8 mouse cellular contexts compared by ENCODE assay signal in the genomic region with DNA sequence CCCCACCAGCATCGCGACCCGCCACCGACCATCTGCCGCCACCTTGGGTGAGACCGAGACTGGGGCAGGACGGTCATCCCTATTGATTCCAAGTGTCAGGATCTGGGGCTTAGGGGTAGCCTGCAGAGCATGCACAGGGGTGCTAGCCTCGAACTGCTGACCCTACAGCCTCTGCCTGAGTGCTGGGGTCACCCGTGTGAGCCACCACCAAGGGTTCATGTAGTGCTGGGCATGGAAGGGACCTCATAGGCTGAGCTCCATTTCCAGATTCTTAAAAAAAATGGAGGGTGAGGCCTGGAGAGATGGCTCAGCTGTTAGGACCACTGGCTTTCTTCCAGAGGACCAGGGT. TPM values are rescaled to one million over a fixed set of nuclear protein-coding genes. Genes with fewer than 3 reads are reported as not detected.
A peak's percentile ranks its signal among the peaks of the same experiment; 100 is the strongest.
DNase-seq lines count a peak whose midpoint lies in the region; ATAC-seq and TF ChIP-seq lines count a peak whose summit lies in the region.

No protein-coding gene starts in this region.

- H3K36me3 ChIP-seq in heart, embryonic 11.5 days (ENCODE audit: control insufficient read depth, insufficient read depth, low read length) = no peaks in the 10 kb centered on the region
- peaks cover 4% of the 10 kb centered on the region for H3K36me3 ChIP-seq in testis, adult 2 months (ENCODE audit: control insufficient read depth, insufficient read depth, low read length)
- no peaks in the 10 kb centered on the region for H3K36me3 ChIP-seq in liver, embryonic 13.5 days

- no peak overlapping the region for H3K9ac ChIP-seq in heart, embryonic 11.5 days (ENCODE audit: low read depth, low read length)
- H3K9ac ChIP-seq in liver, embryonic 13.5 days = 0 out of 2 replicates have a peak overlapping the region, but pooled peaks have one; percentile 22

- peak overlapping the region; percentile 100 for H3K4me2 ChIP-seq in heart, embryonic 11.5 days
- H3K4me2 ChIP-seq in liver, embryonic 13.5 days = peak overlapping the region; percentile 92

- WGBS in heart, embryonic 11.5 days (ENCODE audit: insufficient replicate concordance) = 13% methylated on average over 9 of the region's 9 CpGs
- 34% methylated on average over 9 of the region's 9 CpGs for WGBS in liver, embryonic 13.5 days (ENCODE audit: insufficient replicate concordance)

- ATAC-seq in heart, embryonic 11.5 days (replicated peaks; ENCODE audit: insufficient number of reproducible peaks, low FRiP score, low TSS enrichment) = peak; percentile 15; the same call in 1 of the 2 replicates
- ATAC-seq in liver, embryonic 13.5 days (ENCODE audit: low read depth) = no peak

- peaks cover 4% of the 10 kb centered on the region for H3K4me1 ChIP-seq in heart, embryonic 11.5 days (ENCODE audit: control insufficient read depth, insufficient read depth, low read length)
- H3K4me1 ChIP-seq in testis, adult 2 months (ENCODE audit: control insufficient read depth, insufficient read depth, low read length) = peaks cover 19% of the 10 kb centered on the region
- peaks cover 37% of the 10 kb centered on the region for H3K4me1 ChIP-seq in liver, embryonic 13.5 days (replicated peaks)

- H3K27ac ChIP-seq in heart, embryonic 11.5 days (ENCODE audit: low read depth, low read length) = no peak overlapping the region
- H3K27ac ChIP-seq in testis, adult 2 months (ENCODE audit: control insufficient read depth, insufficient read depth, low read depth, low read length) = peak overlapping the region; percentile 97
- H3K27ac ChIP-seq in liver, embryonic 13.5 days = no peak overlapping the region

- peak; percentile 50; the same call in 1 of the 2 replicates for TF ChIP-seq POLR2A in testis, adult 2 months (IDR thresholded peaks at IDR 0.05; ENCODE audit: control insufficient read depth, low read depth, low read length)

- DNase-seq in heart, adult 9 months (ENCODE audit: low spot score in 2 of 2) = no peak
- no peak for DNase-seq in testis, postnatal 14 days (ENCODE audit: low spot score)
- no peak for DNase-seq in liver, embryonic 13.5 days
- no peak for DNase-seq in gastrocnemius, postnatal 10 days
- DNase-seq in embryo, embryonic 10.5 days (ENCODE audit: low spot score) = no peak
- DNase-seq in frontal cortex, postnatal 25 days (ENCODE audit: low spot score in 2 of 2) = no peak

- peaks cover 4% of the 10 kb centered on the region; the same call in 1 of the 2 replicates for H3K27me3 ChIP-seq in heart, embryonic 11.5 days (ENCODE audit: control insufficient read depth, insufficient read depth, low read length)
- 0 out of 2 replicates have a peak, but pooled peaks cover 2% of the 10 kb centered on the region for H3K27me3 ChIP-seq in testis, adult 2 months (ENCODE audit: control insufficient read depth, insufficient read depth, low read length)
- H3K27me3 ChIP-seq in liver, embryonic 13.5 days = peaks cover 16% of the 10 kb centered on the region

- H3K9me3 ChIP-seq in heart, embryonic 11.5 days (replicated peaks; ENCODE audit: control insufficient read depth, low read length) = no peaks in the 10 kb centered on the region
- no peaks in the 10 kb centered on the region for H3K9me3 ChIP-seq in liver, embryonic 13.5 days (replicated peaks)

- H3K4me3 ChIP-seq in heart, embryonic 11.5 days (ENCODE audit: low read depth, low read length) = peak overlapping the region; percentile 71
- H3K4me3 ChIP-seq in testis, adult 2 months (ENCODE audit: control insufficient read depth, low read depth, low read length) = peak overlapping the region; percentile 91
- H3K4me3 ChIP-seq in liver, embryonic 13.5 days (replicated peaks) = peak overlapping the region; percentile 65; the same call in 1 of the 2 replicates

- no peak for TF ChIP-seq CTCF in testis, adult 2 months (IDR thresholded peaks at IDR 0.05; ENCODE audit: control insufficient read depth, insufficient read depth, insufficient replicate concordance, low read depth, low read length)

RNA-seq across cellular contexts. Expression of a gene that starts 0.4 kb away (rescaled TPM):
- 0.34 and 0.49 TPM in 2 replicates for polyA plus RNA-seq in heart, embryonic 11.5 days (2014; fragmentation: Nextera tagmentation; extraction: Ambion mirVana)
- polyA plus RNA-seq in testis, adult 2 months (2012; rRNA removed) = 4,001 and 4,433 TPM in 2 replicates
- 0.15 and 0.22 TPM in 2 replicates for polyA plus RNA-seq in liver, embryonic 13.5 days (2015; fragmentation: Nextera tagmentation; extraction: Ambion mirVana)
- not detected for total RNA-seq in gastrocnemius, postnatal 10 days (2021)

Comparison
In these comparisons a context has a peak if more than half of its experiments do, and no peak if none do; other contexts are left out.
1. RNA of a gene that starts 0.4 kb away (polyA plus RNA-seq): 4,001 to 4,433 TPM in testis, adult 2 months; 0.34 to 0.49 TPM in heart, embryonic 11.5 days and 0.15 to 0.22 TPM in liver, embryonic 13.5 days; every median in the first group is over 1,000 times any median in the second.
2. Peak in every context shown above with its lines, with median percentiles within 50 percentile points of each other: H3K4me3 ChIP-seq.